Mouse (Mus musculus): ENCODE data around the gene Cacna1e. TPM values are rescaled to one million over a fixed set of nuclear protein-coding genes. Genes with fewer than 3 reads are reported as not detected.
A peak's percentile ranks its signal among the peaks of the same experiment; 100 is the strongest.

Gene Cacna1e
- polyA plus RNA-seq, 1 experiment from 2014 or later: 6.3 TPM

- no peak for DNase-seq (ENCODE audit: low spot score)
Measured at GRCm38 (mm10) chr1:154635766-154636165, 248.5 kb downstream of the Cacna1e start.

- DNase-seq (ENCODE audit: low spot score): no peak
Measured at GRCm38 (mm10) chr1:154632886-154633285, 251.4 kb downstream of the Cacna1e start.

GRCm38 (mm10) chr1:154622666-154623653 is 261.3 kb downstream of the Cacna1e start:
- DNase-seq (ENCODE audit: low spot score): no peak

GRCm38 (mm10) chr1:154617743-154618455 is 266.4 kb downstream of the Cacna1e start:
- peak; percentile 12 for DNase-seq (ENCODE audit: low spot score)

GRCm38 (mm10) chr1:154615759-154616158 is 268.5 kb downstream of the Cacna1e start:
- no peak for DNase-seq (ENCODE audit: low spot score)

GRCm38 (mm10) chr1:154608516-154608915 is 275.8 kb downstream of the Cacna1e start:
- no peak for DNase-seq (ENCODE audit: low spot score)

GRCm38 (mm10) chr1:154607406-154607805 is 276.9 kb downstream of the Cacna1e start:
- DNase-seq (ENCODE audit: low spot score): no peak

GRCm38 (mm10) chr1:154605601-154606000 is 278.7 kb downstream of the Cacna1e start:
- no peak for DNase-seq (ENCODE audit: low spot score)

- no peak for DNase-seq (ENCODE audit: low spot score)
Measured at GRCm38 (mm10) chr1:154603781-154604180, 280.5 kb downstream of the Cacna1e start.

- no peak for DNase-seq (ENCODE audit: low spot score)
Measured at GRCm38 (mm10) chr1:154602531-154602930, 281.8 kb downstream of the Cacna1e start.

- no peak for DNase-seq (ENCODE audit: low spot score)
Measured at GRCm38 (mm10) chr1:154582516-154582915, 301.8 kb downstream of the Cacna1e start.

- no peak for DNase-seq (ENCODE audit: low spot score)
Measured at GRCm38 (mm10) chr1:154579929-154580328, 304.4 kb downstream of the Cacna1e start.

GRCm38 (mm10) chr1:154578748-154579147 is 305.6 kb downstream of the Cacna1e start:
- no peak for DNase-seq (ENCODE audit: low spot score)

- DNase-seq (ENCODE audit: low spot score): no peak
Measured at GRCm38 (mm10) chr1:154576418-154576817, 307.9 kb downstream of the Cacna1e start.

GRCm38 (mm10) chr1:154566026-154566425 is 318.3 kb downstream of the Cacna1e start:
- no peak for DNase-seq (ENCODE audit: low spot score)

- DNase-seq (ENCODE audit: low spot score): no peak
Measured at GRCm38 (mm10) chr1:154555811-154556210, 328.5 kb downstream of the Cacna1e start.

- no peak for DNase-seq (ENCODE audit: low spot score)
Measured at GRCm38 (mm10) chr1:154553132-154553531, 331.2 kb downstream of the Cacna1e start.

- no peak for DNase-seq (ENCODE audit: low spot score)
Measured at GRCm38 (mm10) chr1:154537445-154537844, 346.9 kb downstream of the Cacna1e start.

- DNase-seq (ENCODE audit: low spot score): no peak
Measured at GRCm38 (mm10) chr1:154536763-154537162, 347.5 kb downstream of the Cacna1e start.

GRCm38 (mm10) chr1:154532987-154533940 is 351.0 kb downstream of the Cacna1e start:
- no peak for DNase-seq (ENCODE audit: low spot score)

- no peak for DNase-seq (ENCODE audit: low spot score)
Measured at GRCm38 (mm10) chr1:154529666-154530065, 354.6 kb downstream of the Cacna1e start.

Data from thymus, postnatal 0 days (tissue).